Mouse (Mus musculus): Measurements from ENCODE around the gene Gdap1l1. TPM values are rescaled to one million over a fixed set of nuclear protein-coding genes. Genes with fewer than 3 reads are reported as not detected.

Gene Gdap1l1
- polyA plus RNA-seq, 1 experiment from 2014 or later, result 1.7 TPM

DNA sequence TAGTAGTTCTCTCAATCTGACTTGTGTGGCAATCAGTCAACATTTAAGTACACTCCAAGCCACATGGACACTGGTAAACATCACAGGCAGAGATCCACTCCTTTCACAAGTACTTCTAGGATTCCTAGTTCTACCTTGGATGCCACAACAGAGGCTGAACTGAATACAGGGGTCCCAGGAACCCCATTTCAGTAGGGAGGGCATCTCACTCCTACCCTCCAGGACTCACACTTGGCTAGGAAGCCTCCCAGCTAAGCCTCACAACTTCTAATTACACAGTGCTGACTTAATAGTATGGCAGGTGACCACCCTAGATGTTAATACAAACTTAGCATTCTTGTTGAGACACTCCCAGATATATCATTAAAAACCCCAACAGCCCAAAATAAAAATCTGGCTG, 20.4 kb upstream of the Gdap1l1 start:
- H3K9me3 ChIP-seq (ENCODE audit: control insufficient read depth, low read length), result no peaks in the 10 kb centered on the region
- no peak overlapping the region for H3K27ac ChIP-seq (ENCODE audit: low read depth, low read length)
- peak overlapping the region; percentile 95 for H3K4me3 ChIP-seq (ENCODE audit: low read depth, low read length)
- ATAC-seq (replicated peaks; ENCODE audit: low FRiP score), result no peak
- no peaks in the 10 kb centered on the region; the same call in 1 of the 2 replicates for H3K36me3 ChIP-seq (ENCODE audit: control insufficient read depth, insufficient read depth, low read length)
- no peak for DNase-seq (ENCODE audit: low spot score)
- peak overlapping the region; percentile 78 for H3K9ac ChIP-seq (ENCODE audit: low read depth, low read length)
- H3K4me2 ChIP-seq, result peak overlapping the region; percentile 89
- H3K4me1 ChIP-seq (replicated peaks; ENCODE audit: control insufficient read depth, insufficient read depth, low read length), result peaks cover 23% of the 10 kb centered on the region
- H3K27me3 ChIP-seq (replicated peaks; ENCODE audit: control insufficient read depth, insufficient read depth, low read length), result no peaks in the 10 kb centered on the region

DNA sequence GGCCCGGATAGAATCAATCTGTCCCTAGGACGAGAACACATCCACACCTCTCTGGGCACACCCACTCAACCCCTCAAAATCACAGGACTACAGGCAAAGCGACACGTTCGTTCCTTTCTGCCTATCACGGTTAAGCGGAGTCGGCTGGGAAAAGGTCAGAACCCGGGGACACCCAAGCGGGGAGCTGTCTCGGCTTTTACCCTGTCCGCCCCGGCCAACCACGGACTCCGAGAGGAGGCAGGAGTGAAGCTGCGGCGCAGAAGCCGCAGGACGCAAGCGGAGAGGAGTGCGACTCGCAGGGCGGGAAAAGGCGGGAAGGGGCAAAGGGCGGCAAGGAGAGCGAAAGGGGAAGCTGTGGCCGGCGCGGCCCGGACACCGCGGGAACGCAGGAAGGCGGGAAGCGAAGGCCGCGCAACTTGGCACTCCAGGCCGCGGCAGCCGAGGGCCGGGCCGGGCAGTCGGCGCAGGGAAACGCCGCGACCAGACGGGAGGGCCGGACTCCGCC, 19.4 kb upstream of the Gdap1l1 start:
- Histone ChIP-seq H3K9me3 (ENCODE audit: control insufficient read depth, low read length) (no peaks in the 10 kb centered on the region), H3K9ac (ENCODE audit: low read depth, low read length) (peak overlapping the region; percentile 78), H3K27ac (ENCODE audit: low read depth, low read length) (peak overlapping the region; percentile 80), H3K4me3 (ENCODE audit: low read depth, low read length) (peak overlapping the region; percentile 95), H3K27me3 (replicated peaks; ENCODE audit: control insufficient read depth, insufficient read depth, low read length) (no peaks in the 10 kb centered on the region), H3K4me1 (replicated peaks; ENCODE audit: control insufficient read depth, insufficient read depth, low read length) (peaks cover 23% of the 10 kb centered on the region), H3K4me2 (peak overlapping the region; percentile 89), H3K36me3 (ENCODE audit: control insufficient read depth, insufficient read depth, low read length) (no peaks in the 10 kb centered on the region)
- under 1% methylated on average over 50 of the region's 50 CpGs for WGBS
- DNase-seq (ENCODE audit: low spot score) (no peak), ATAC-seq (replicated peaks; ENCODE audit: low FRiP score) (peak; percentile 56)

GRCm38 (mm10) chr2:163419346-163420045, 18.8 kb upstream of the Gdap1l1 start:
- H3K9me3 ChIP-seq (ENCODE audit: control insufficient read depth, low read length), result no peaks in the 10 kb centered on the region
- H3K9ac ChIP-seq (ENCODE audit: low read depth, low read length), result peak overlapping the region; percentile 78
- DNase-seq (ENCODE audit: low spot score) (peak; percentile 96), ATAC-seq (replicated peaks; ENCODE audit: low FRiP score) (peak; percentile 99)
- peak overlapping the region; percentile 80 for H3K27ac ChIP-seq (ENCODE audit: low read depth, low read length)
- H3K4me2 ChIP-seq, result peak overlapping the region; percentile 89
- peak overlapping the region; percentile 95 for H3K4me3 ChIP-seq (ENCODE audit: low read depth, low read length)
- H3K4me1 ChIP-seq (replicated peaks; ENCODE audit: control insufficient read depth, insufficient read depth, low read length), result peaks cover 23% of the 10 kb centered on the region
- H3K36me3 ChIP-seq (ENCODE audit: control insufficient read depth, insufficient read depth, low read length), result no peaks in the 10 kb centered on the region
- whole genome bisulfite sequencing, result under 1% methylated on average over 71 of the region's 71 CpGs
- no peaks in the 10 kb centered on the region for H3K27me3 ChIP-seq (replicated peaks; ENCODE audit: control insufficient read depth, insufficient read depth, low read length)

- peak overlapping the region; percentile 78 for H3K4me2 ChIP-seq
- ATAC-seq (replicated peaks; ENCODE audit: low FRiP score), result no peak
- no peaks in the 10 kb centered on the region for H3K9me3 ChIP-seq (ENCODE audit: control insufficient read depth, low read length)
- peak overlapping the region; percentile 95 for H3K4me3 ChIP-seq (ENCODE audit: low read depth, low read length)
- 22% methylated on average over 10 of the region's 10 CpGs for WGBS
- no peaks in the 10 kb centered on the region for H3K27me3 ChIP-seq (replicated peaks; ENCODE audit: control insufficient read depth, insufficient read depth, low read length)
- H3K4me1 ChIP-seq (replicated peaks; ENCODE audit: control insufficient read depth, insufficient read depth, low read length), result peaks cover 23% of the 10 kb centered on the region
- no peaks in the 10 kb centered on the region for H3K36me3 ChIP-seq (ENCODE audit: control insufficient read depth, insufficient read depth, low read length)
- H3K9ac ChIP-seq (ENCODE audit: low read depth, low read length), result peak overlapping the region; percentile 76
- H3K27ac ChIP-seq (ENCODE audit: low read depth, low read length), result no peak overlapping the region; the same call in 1 of the 2 replicates
- DNase-seq (ENCODE audit: low spot score), result no peak
These were observed 17.9 kb upstream of the Gdap1l1 start for GRCm38 (mm10) chr2:163420366-163420886.

- no peaks in the 10 kb centered on the region for H3K36me3 ChIP-seq (ENCODE audit: control insufficient read depth, insufficient read depth, low read length)
- no peak overlapping the region for H3K4me2 ChIP-seq
- H3K4me3 ChIP-seq (ENCODE audit: low read depth, low read length), result no peak overlapping the region
- H3K27ac ChIP-seq (ENCODE audit: low read depth, low read length), result no peak overlapping the region
- ATAC-seq (replicated peaks; ENCODE audit: low FRiP score) (no peak), DNase-seq (ENCODE audit: low spot score) (no peak)
- 65% methylated on average over 9 of the region's 9 CpGs for WGBS
- H3K9me3 ChIP-seq (ENCODE audit: control insufficient read depth, low read length), result no peaks in the 10 kb centered on the region
- no peaks in the 10 kb centered on the region for H3K27me3 ChIP-seq (replicated peaks; ENCODE audit: control insufficient read depth, insufficient read depth, low read length)
- H3K9ac ChIP-seq (ENCODE audit: low read depth, low read length), result no peak overlapping the region
- peaks cover 12% of the 10 kb centered on the region for H3K4me1 ChIP-seq (replicated peaks; ENCODE audit: control insufficient read depth, insufficient read depth, low read length)
These were observed 15.2 kb upstream of the Gdap1l1 start for GRCm38 (mm10) chr2:163422895-163423660.

DNA sequence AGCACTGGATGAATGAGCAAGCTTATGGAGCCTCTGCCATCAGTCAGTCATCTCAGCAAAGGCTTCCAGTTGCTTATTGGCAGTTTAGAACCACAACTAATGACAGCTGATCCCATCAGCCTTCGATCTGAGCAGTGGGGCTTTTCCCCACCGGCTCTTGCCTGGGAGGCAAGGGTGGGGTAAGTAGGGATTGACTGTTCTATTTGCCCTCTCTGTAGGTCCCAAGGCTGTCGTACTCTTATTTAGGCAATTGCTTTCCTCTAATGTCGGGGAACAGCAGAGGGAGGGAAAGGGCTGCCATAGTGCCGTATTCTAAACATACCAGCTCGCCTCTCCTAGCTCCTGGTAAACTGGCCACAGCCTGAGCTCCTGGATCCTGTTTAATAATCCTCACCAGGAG, 13.7 kb upstream of the Gdap1l1 start, which contains the start of gene Oser1:
Gene Oser1, minus strand, starts transcription at position 101 of the 400 bp plus-strand sequence.
- no peak within 1 kb of the TSS for H3K4me2 ChIP-seq
- no peaks in the 10 kb centered on the region for H3K36me3 ChIP-seq (ENCODE audit: control insufficient read depth, insufficient read depth, low read length)
- no peak within 1 kb of the TSS for H3K9ac ChIP-seq (ENCODE audit: low read depth, low read length)
- peaks cover 8% of the 10 kb centered on the region for H3K4me1 ChIP-seq (replicated peaks; ENCODE audit: control insufficient read depth, insufficient read depth, low read length)
- no peak for DNase-seq (ENCODE audit: low spot score)
- ATAC-seq (replicated peaks; ENCODE audit: low FRiP score), result no peak
- no peak within 1 kb of the TSS for H3K4me3 ChIP-seq (ENCODE audit: low read depth, low read length)
- WGBS, result 74% methylated on average over 6 of the region's 6 CpGs
- H3K27me3 ChIP-seq (replicated peaks; ENCODE audit: control insufficient read depth, insufficient read depth, low read length), result no peaks in the 10 kb centered on the region
- H3K9me3 ChIP-seq (ENCODE audit: control insufficient read depth, low read length), result no peaks in the 10 kb centered on the region
- H3K27ac ChIP-seq (ENCODE audit: low read depth, low read length), result no peak within 1 kb of the TSS

DNA sequence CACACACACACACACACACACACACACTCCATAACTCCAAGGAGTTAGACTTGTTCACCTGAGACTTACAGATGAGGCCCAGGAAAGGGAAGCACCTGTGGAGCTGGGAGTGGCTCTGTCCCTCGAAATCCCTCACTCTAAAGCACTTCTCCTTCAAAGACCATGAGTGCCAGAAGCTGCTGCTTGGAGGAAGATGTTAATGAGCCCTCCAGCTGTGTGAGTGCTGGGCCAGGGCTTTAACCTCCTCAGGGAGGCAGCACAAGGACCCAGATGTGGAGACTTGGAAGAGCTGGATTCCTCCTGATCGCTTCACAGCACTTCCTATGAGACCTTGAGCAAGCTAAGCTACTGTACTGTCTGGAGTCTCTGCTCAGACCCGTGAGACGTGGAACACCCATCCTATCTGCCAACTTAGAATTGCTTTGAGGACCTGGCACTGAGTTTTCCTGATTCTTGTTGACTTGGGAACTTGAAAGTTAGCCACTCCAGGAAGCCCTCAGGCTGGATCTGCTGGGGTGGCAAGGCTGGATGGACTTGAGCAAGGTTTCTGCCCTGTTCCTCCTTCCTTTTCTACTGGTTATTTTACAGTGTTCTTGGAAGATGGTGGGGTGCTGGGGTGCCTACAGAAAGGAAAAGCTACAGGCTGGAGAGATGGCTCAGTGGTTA, 9.8 kb upstream of the Gdap1l1 start:
- no peak overlapping the region for H3K27ac ChIP-seq (ENCODE audit: low read depth, low read length)
- ATAC-seq (replicated peaks; ENCODE audit: low FRiP score) (no peak), DNase-seq (ENCODE audit: low spot score) (no peak)
- 46% methylated on average over 4 of the region's 4 CpGs for WGBS
- no peak overlapping the region for H3K4me2 ChIP-seq
- no peaks in the 10 kb centered on the region for H3K36me3 ChIP-seq (ENCODE audit: control insufficient read depth, insufficient read depth, low read length)
- no peaks in the 10 kb centered on the region for H3K9me3 ChIP-seq (ENCODE audit: control insufficient read depth, low read length)
- no peak overlapping the region for H3K9ac ChIP-seq (ENCODE audit: low read depth, low read length)
- H3K4me3 ChIP-seq (ENCODE audit: low read depth, low read length), result no peak overlapping the region
- no peaks in the 10 kb centered on the region for H3K27me3 ChIP-seq (replicated peaks; ENCODE audit: control insufficient read depth, insufficient read depth, low read length)
- no peaks in the 10 kb centered on the region for H3K4me1 ChIP-seq (replicated peaks; ENCODE audit: control insufficient read depth, insufficient read depth, low read length)

- H3K4me1 ChIP-seq (replicated peaks; ENCODE audit: control insufficient read depth, insufficient read depth, low read length), result no peaks in the 10 kb centered on the region
- H3K27ac ChIP-seq (ENCODE audit: low read depth, low read length), result no peak overlapping the region
- ATAC-seq (replicated peaks; ENCODE audit: low FRiP score) (no peak), DNase-seq (ENCODE audit: low spot score) (no peak)
- H3K4me3 ChIP-seq (ENCODE audit: low read depth, low read length), result no peak overlapping the region
- no peaks in the 10 kb centered on the region for H3K27me3 ChIP-seq (replicated peaks; ENCODE audit: control insufficient read depth, insufficient read depth, low read length)
- 83% methylated on average over 9 of the region's 9 CpGs for WGBS
- H3K36me3 ChIP-seq (ENCODE audit: control insufficient read depth, insufficient read depth, low read length), result no peaks in the 10 kb centered on the region
- H3K9me3 ChIP-seq (ENCODE audit: control insufficient read depth, low read length), result no peaks in the 10 kb centered on the region
- no peak overlapping the region for H3K4me2 ChIP-seq
- no peak overlapping the region for H3K9ac ChIP-seq (ENCODE audit: low read depth, low read length)
These were observed 7.0 kb upstream of the Gdap1l1 start for GRCm38 (mm10) chr2:163431289-163431688.
